Mouse (Mus musculus) frontal cortex, adult (tissue): ENCODE results near the gene Ccdc58.
"Not testable (repeated sequence)": the region's sequence is repeated elsewhere in the genome, so short reads cannot be mapped to it uniquely, and the experiment has no call there.

Experiments used
- ATAC-seq: cut with Nextera tagmentation; 2 replicates; pipeline ENCODE4 v1.9.2; 2017; ENCODE audit warnings: mild to moderate bottlenecking, moderate library complexity, mixed read lengths; ENCODE audit not compliant: low TSS enrichment

Ccdc58 gene

DNA sequence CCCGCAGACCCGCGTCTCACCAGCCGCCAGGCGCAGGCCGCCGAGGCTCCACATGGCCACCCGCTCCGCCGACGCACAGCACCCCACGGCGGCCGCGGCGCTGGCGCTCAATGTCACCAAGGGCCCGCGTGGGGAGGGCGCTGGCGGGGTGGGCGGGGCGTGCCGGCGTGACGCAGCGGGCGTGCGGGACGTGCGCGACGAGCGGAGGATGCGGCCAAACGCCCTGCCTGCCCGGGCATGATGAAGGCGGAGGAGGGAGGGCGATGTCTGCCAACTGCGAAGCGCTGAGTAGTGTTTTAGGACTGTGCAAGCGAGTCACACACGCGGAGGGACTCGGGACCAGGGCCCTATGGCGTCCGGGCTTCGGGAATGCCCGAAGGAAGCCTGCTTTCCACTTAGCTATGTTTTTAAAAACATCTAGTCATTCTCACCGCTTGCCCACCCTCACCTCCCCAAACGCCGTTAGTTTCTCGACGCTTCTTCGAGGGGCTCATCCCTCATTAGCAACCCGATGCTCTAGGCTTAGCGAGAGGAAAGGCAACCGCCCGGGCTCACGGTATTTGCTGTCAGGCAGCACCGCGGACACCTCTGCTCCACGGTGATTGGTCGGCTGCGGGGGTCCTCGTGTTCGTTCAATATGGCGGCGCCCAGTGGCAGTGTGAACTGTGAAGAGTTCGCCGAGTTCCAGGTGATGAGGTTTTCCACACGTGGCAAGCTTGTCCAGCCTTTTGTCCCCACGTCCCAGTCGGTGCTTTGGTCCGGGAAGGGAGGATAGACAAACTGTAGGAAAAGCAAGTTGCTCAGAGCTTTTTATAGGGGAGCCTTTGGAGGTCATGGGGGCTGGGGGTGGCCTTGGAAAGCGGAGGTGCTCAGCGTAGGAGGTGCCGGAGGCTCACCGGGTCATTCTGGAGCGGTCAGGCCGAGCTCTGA, at the start of gene Ccdc58, which contains the start of gene Fam162a:
Gene Ccdc58, plus strand, starts transcription at position 236 of the 930 bp plus-strand sequence.
Gene Fam162a, minus strand, starts transcription at position 145 of the 930 bp plus-strand sequence.
- ATAC-seq: peak; percentile 95

DNA sequence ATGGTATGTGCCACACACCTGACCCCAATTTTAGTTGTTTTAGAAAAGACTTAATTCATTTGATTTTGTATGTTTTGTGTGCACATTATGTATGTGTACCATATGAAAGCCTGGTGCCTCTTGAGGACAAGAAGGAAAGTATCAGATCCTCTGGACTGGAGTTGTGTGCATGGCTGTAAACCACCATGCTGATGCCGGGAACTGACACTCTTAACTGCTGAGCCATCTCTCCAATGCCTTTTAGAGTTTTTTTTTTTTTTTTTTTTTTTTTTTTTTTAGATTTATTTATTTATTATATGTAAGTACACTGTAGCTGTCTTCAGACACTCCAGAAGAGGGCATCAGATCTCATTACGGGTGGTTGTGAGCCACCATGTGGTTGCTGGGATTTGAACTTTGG, 43.4 kb upstream of the Ccdc58 start:
- ATAC-seq: not testable (repeated sequence)

DNA sequence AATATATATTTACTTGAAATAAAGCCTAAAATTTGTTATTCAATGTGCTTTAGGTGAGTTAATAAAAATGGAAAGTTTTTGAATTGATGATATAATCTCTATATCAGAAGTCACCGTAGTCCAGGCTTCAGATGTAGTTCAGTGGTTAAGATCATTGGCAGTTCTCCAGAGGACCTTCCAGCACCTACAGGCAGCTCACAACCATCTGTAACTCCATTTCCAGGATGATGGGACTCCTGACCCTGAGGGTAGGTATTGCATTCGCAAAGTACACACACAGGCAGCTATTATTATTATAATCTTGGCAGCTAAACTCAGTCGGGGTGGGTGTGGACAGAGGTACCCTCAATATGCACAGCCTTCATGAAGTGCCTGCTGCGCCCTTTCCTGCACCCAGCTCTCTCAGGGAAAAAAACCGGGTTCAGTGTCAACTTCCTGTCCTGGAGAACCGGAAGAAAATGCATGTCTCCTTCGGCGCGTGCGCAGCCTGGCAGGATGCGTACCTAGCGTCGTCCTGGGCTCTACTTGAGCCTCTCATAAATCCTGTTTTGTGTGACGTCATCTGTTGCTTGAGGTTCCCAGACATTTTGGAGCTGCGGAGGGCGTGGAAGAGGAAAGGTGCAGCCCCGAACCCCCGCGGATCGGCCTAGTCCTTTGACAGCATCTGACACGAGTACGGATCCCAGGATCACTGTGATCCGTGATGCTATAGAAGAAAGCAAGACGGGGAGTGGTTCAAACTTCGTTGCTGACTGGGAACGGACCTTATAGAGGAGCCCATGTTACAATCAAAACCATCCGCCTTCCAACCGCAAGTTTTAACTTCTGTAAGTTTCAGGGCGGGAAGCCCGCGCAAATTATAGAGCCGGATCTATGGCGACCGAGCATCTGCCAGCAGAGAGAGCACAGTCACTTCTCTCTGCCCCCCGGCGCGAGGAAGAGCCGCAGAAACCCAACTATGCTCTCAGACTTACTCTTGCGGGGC, 30.6 kb upstream of the Ccdc58 start, which contains the start of gene Wdr5b:
Gene Wdr5b, plus strand, starts transcription at position 551 of the 985 bp plus-strand sequence.
- peak; percentile 97 for ATAC-seq

DNA sequence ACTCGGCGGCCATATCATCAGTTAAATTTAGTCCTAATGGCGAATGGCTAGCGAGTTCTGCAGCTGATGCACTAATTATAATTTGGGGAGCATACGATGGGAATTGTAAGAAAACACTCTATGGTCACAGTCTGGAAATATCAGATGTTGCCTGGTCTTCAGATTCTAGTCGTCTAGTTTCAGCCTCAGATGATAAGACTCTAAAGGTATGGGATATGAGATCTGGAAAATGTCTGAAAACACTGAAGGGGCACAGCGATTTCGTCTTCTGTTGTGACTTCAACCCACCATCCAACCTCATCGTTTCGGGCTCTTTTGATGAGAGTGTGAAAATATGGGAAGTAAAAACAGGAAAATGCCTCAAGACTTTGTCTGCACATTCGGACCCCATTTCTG, 29.9 kb upstream of the Ccdc58 start:
- no peak for ATAC-seq

DNA sequence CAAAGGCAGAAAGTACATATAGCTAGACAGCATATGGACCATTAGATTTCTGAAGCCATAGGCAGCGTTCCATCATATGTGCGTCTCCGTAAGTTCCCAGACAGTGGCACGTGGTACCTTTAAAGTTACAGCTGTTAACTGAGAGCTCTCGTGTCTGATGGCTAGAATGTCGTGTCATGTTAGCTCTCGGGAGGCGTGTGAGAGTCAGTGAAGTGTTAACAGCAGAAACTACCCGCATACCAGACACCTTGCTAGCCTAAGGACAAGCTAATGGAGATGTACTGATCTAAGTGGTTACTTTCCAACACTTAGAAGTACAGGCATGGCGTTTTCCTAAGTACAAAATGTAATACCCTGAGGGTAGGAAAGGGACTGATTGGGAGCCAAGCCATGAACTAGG, 28.4 kb upstream of the Ccdc58 start:
- no peak for ATAC-seq

DNA sequence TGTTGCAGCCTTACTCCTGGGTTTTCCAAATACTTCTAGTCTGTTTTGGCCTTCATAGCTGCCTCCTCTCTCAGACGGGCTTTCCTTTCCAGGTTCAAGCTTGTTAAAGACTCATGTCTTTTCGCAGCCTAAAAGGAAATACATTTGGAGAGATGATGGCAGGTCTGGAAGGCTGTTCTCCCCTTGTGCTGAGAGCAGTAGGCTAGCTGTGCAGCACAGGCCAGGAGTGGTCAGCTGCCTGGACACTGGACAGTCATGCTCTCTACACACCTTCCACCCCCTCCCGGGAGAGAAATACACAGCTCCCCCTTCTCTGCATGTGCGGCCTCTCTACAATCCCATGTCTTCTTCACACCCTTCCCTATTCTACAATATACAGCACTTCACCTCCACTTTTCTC, 27.5 kb upstream of the Ccdc58 start:
- ATAC-seq: no peak

DNA sequence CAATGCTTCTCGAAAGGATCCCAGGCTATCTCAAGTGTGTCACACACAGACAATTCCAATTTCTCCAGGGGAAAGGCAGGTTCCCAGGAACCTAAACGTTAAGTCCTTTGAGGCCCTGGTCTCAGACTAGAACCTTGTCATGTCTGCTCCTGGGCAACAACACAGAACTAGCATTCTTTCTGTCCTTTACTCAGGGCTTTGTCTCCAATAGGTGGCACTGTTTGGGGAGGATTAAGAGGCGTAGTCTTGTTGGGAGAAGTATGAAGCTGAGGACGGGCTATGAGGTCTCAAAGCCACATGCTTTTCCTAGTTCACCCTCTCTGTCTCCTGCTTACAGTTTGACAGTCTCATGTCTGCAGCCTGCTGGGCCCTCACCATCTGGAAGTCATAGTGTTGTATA, 23.9 kb upstream of the Ccdc58 start:
- no peak for ATAC-seq

DNA sequence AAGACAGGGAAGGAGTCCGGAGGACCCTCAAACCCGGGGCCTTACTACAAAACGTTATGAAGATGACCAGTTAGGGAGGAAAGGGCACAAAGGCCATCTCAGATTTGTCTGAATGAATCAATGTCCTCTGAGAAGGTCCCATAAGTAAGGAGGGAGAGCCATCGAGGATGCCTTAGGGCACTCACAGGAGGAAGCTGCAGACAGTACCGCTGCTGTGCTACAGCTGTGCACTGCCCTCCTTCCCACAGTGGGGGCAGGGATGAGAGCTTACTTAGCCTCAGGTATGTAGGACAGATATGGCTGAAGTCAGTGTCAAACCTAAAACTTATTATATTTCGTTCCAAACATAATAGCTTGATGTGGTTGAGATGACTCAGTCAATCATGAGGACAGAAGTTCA, 20.0 kb upstream of the Ccdc58 start:
- no peak for ATAC-seq

DNA sequence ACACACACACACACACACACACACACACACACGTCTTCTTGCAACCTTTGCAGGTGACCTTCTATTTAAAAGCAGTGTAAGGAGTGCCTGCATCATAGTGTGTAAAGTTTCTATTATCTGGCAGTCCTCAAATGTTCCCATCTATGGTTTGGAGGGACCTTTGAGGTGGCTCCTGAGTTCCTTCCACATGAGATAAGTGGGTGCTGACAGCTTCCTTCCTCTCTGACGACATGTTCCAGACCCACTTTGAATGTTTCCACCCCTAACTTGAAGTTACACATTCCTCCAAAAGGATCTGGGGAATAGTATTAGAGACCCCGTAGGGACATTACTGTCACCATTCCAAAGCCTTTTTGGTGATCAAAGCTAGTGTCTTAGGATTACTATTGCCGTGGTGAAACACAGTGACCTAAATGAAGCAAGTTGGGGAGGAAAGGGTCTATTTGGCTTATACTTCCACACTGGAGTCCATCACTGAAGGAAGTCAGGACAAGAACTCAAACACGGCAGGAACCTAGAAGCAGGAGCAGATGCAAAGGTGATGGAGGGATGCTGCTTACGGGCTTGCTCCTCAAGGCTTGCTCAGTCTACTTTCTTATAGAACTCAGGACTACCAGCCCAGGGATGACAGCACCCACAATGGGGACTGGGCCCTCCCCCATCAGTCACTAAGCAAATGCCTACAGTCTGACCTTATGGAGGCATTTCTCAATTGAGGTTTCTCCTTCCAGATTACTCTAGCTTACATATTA, 17.8 kb upstream of the Ccdc58 start:
- no peak for ATAC-seq

DNA sequence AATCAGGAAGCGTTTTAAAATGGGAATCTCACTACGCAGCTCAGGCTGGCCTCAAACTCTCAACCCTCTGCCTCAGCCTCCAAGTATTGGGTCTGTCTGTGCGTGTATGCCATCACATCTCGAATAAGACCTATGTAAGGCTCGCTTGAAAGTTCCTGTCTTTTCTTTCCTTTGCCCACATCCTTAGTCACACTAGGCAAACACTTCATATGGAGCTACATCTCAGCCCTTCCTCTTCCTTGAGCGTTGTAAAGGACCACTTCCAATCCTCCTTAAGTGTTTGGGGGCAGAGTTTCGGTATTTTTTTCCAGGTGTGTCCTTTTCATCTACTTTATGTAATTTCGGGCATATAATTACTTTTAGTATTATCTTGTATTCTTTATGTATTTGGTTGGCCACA, 16.6 kb upstream of the Ccdc58 start:
- no peak for ATAC-seq

DNA sequence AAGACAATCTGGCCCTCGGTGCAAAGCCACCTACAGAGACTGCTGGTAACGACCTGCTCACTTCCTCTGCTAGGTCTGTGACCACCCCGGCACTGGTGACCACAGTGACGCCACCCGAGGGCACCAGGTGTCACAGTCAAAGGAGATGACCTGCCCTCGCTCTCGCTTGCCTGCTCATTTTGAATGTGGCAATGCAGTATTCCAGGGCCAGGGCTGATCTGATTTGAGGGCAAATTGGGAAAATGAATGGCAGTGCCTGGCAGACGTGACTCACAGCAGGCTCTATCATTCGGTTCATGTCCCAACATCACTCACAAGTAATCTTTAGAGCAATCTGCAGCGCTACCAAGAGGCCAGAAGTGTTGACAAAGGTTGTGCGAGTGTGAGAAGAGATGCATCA, 15.1 kb upstream of the Ccdc58 start:
- no peak for ATAC-seq

DNA sequence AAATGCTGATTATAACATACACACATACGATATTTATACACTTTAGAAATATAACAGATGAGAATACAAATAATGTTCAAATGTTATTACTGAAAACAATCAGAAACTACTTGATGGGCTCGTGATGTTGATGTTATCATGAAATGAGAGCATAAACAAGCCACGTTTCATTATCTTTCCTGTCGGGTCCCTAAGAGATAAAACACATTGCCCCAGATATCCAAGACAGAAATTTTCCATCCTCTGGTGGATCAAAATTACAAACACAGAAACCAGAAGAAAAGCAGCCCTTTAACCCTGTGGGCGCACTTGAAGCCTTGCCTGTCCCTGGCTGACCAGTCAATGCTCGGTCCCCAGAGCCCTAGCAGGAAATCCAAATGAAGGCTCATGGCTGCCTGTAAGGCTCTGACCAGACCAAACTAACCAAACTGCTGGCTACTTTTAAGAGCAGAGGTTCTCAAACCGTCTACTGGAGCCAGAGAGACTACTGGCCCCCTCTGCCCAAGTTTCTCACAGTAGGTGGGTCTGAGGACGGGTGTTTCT, 13.5 kb upstream of the Ccdc58 start:
- ATAC-seq: no peak

DNA sequence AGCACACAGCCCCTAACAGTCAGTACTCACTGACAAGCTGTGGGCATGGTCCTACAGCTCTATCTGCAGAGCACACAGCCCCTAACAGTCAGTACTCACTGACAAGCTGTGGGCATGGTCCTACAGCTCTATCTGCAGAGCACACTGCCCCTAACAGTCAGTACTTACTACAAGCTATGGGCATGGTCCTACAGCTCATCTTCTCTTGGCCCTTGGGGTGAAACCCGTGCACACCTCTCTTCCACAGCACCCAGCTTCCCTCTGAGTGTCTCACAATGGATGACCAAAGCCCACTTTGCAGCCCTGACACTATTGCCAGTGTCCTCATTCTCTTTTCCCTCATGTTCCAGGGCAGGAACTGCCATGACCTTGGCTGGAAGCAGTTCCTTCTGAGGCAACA, 9.0 kb upstream of the Ccdc58 start:
- ATAC-seq: not testable (repeated sequence)

DNA sequence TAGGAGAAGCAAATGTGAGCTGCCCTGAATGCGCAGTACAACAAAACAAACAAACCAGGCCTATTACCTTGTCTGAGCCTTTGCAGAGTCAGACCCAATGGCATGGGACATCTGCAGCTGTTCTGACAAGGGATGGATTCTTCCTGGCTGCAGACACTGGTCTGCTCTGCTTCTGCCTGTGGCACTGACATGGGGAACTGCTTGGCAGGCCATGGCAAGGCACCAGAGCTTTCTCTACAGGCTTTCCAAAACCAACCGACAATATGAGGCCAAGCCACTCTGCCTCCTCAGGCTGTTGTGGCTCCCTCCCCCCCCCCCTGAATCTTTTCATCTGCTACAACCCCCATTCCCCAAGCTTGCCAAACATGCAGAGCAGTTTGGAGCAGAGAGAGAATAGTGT, 8.2 kb upstream of the Ccdc58 start:
- peak; percentile 27 for ATAC-seq

DNA sequence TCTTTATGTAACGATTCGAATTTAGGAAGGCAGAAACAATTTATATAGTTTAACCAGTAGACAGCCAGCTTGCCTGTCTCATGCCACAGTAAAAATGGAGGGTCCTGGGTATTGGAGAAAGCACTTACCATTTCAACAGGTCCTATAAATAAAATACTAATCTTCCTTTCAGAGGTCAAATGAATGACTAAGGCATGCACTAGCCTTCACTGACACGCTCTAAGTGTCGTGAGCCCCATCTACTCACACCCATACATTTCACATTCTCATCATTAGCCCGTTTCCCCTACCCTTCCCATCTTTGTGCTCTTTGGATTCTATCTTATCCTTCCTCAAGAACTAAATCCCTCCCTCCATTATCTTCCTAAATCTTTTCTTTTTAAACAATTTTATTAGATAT, 6.6 kb upstream of the Ccdc58 start:
- no peak for ATAC-seq

DNA sequence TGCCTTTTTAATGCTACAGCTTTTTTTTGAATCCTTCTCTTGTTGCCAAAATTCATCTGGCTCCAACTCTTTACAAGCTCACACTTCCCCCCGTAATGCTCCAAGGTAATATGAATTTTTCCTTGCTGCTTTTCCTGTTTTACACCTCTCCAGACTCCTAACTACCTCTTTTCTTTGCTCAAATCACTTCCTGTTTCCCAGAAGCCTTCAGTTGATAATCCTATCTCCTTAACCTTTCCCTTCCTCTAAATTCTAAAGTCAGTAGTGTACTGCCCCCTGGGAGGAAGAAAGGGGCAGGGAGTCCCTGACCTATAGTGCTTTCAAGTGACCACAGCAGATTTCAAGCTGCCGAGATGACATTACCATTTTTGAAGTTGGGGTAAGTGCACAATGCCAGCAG, 3.8 kb upstream of the Ccdc58 start:
- no peak for ATAC-seq

DNA sequence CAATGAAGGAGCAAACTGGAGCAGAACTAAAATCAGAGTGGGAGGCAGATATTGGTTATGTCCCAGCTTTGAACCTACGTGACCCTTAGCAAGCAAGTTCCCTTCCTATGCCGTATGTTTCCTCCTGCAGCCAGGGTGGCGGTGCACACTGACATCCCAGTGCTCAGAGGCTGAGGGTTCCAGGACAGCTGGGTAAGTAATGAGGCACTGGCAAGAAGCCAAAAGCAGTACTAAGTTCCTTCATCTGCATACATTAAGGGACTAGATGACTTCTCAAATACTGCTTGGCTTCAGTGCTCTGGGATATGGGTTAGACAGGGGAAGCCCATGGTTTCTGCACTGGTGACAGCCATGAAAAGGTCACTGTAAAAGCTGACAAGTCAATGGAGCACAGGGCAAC, 3.1 kb upstream of the Ccdc58 start:
- no peak for ATAC-seq

DNA sequence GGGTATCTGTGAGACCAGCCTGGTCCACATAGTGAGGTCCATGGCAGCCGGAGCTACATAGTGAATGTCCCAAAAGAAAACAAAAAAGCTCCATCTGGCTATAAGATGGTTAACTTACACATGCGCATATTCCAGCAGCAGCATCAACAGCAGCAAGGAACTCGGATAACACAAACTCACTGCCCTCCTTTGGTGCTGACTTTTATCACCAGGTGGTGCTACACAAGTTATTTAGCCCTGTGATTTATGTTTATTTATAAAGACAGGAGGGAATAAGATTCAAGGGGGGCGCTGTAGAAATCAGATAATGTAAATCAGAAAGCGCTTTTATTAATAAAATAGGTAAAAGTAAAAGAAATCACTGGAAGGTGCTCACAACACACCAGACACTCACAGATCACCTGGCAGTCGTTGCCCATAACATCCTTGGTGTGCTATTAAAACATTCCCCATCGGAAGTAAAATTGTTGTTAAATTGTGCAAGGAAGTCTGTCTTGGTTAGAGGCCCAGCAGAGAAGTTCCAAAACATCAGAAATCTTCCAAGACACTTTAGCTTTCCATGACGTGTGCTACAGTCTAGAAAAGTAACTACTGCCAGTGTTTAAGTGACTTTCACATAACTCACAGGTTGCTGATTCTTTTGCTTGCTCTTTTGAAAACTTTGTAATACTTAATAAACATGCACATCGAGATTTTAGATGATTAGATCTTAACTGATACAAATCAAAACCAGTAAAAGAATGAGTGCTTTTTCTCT, 1.5 kb upstream of the Ccdc58 start:
- no peak for ATAC-seq

DNA sequence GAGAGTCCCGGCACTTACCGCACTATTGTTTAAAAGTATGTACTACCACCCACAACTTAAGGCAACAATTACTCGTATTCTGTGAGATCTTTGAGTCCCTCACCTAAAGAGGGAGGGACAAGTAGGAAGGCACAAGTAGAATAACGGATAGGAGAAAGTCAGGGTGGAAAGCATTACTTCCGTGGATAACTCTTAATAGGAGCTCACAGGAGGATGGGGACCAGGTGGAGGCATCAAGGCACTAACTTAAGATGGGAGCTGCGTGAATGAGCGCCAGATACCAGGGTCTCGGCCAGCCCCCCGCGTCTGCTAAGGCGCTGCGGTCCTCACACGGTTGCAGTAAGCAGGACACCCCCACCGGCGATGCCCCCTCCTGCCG, 425 bp upstream of the Ccdc58 start:
- peak; percentile 44; the same call in 1 of the 2 replicates for ATAC-seq

DNA sequence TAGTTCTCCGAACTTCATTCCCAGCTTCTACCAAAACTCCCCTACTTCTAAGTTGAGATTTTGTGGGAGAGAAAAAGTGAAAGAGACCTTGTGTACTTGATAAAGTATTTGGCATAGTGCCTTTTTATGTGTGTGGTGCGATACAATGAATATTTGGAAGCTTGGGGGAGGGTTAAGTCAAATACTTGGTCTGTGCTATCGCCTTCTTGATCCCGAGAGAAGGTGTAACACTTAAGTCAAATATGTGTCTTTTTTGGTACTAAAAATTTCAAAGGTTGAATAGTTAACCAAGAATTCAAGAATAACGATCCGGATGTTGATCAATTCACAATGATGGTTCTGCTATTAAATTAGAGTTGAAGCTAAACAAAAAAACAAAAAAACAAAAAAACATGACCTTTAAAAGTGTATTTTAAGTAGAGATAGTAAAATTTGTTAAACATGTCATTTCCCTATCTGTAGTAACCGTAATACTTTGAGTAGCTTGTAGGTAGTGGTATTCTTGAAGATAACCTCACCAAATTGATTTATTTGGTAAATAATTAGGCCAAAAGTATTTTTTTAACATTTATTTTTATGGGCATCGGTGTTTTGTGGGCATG, 1.0 kb downstream of the Ccdc58 start:
- ATAC-seq: no peak
